Mouse (Mus musculus) layer of hippocampus, postnatal 14 days (tissue): ENCODE data around the gene Grik1. TPM values are rescaled to one million over a fixed set of nuclear protein-coding genes. Genes with fewer than 3 reads are reported as not detected.
A peak's percentile ranks its signal among the peaks of the same experiment; 100 is the strongest.

Experiments
- DNase-seq, 2 experiments: peaks; one replicate each; pipeline ENCODE4 v3.0.0; 2021 to 2022; ENCODE audit warnings: low spot score in 2 of 2, mixed read lengths in 1 of 2
- total RNA-seq, 2 experiments: library from RNA; stranded (reverse); gene quantifications; 2 replicates each; pipeline ENCODE4 v1.2.3; 2021

Gene Grik1
- total RNA-seq, 2 experiments from 2014 or later: 17.3 to 24.3 TPM

GRCm38 (mm10) chr16:88166547-88166946, 123.5 kb downstream of the Grik1 start:
- no peak for DNase-seq

GRCm38 (mm10) chr16:88142574-88142973, 147.5 kb downstream of the Grik1 start:
- DNase-seq: no peak

- no peak for DNase-seq
These were observed 147.9 kb downstream of the Grik1 start for GRCm38 (mm10) chr16:88142136-88142535.

GRCm38 (mm10) chr16:88141594-88141993, 148.5 kb downstream of the Grik1 start:
- no peak for DNase-seq

GRCm38 (mm10) chr16:88138913-88139312, 151.2 kb downstream of the Grik1 start:
- DNase-seq: no peak

- DNase-seq: no peak
These were observed 157.1 kb downstream of the Grik1 start for GRCm38 (mm10) chr16:88132919-88133318.

GRCm38 (mm10) chr16:88131103-88131502, 159.0 kb downstream of the Grik1 start:
- DNase-seq: no peak

- no peak for DNase-seq
These were observed 165.0 kb downstream of the Grik1 start for GRCm38 (mm10) chr16:88125098-88125497.

GRCm38 (mm10) chr16:88112551-88113138, 177.4 kb downstream of the Grik1 start:
- DNase-seq: peak; percentile 13 to 74

GRCm38 (mm10) chr16:88111459-88111858, 178.6 kb downstream of the Grik1 start:
- DNase-seq: no peak

- DNase-seq: peak in 1 of 2 experiments; percentile 53
These were observed 195.8 kb downstream of the Grik1 start for GRCm38 (mm10) chr16:88094206-88094789.

GRCm38 (mm10) chr16:88087280-88087679, 202.8 kb downstream of the Grik1 start:
- no peak for DNase-seq

- peak in 1 of 2 experiments; percentile 8 for DNase-seq
These were observed 215.3 kb downstream of the Grik1 start for GRCm38 (mm10) chr16:88074716-88075115.

GRCm38 (mm10) chr16:88060936-88061335, 229.1 kb downstream of the Grik1 start:
- no peak for DNase-seq

GRCm38 (mm10) chr16:88048121-88048520, 241.9 kb downstream of the Grik1 start:
- DNase-seq: no peak

GRCm38 (mm10) chr16:88044321-88044720, 245.7 kb downstream of the Grik1 start:
- DNase-seq: no peak

GRCm38 (mm10) chr16:88042458-88042857, 247.6 kb downstream of the Grik1 start:
- no peak for DNase-seq

- DNase-seq: no peak
These were observed 251.5 kb downstream of the Grik1 start for GRCm38 (mm10) chr16:88038503-88039091.

- DNase-seq: no peak
These were observed 301.3 kb downstream of the Grik1 start for GRCm38 (mm10) chr16:87988805-87989204.

- no peak for DNase-seq
These were observed 305.7 kb downstream of the Grik1 start for GRCm38 (mm10) chr16:87984201-87984870.

GRCm38 (mm10) chr16:87974076-87974443, 316.0 kb downstream of the Grik1 start:
- DNase-seq: no peak

- no peak for DNase-seq
These were observed 316.5 kb downstream of the Grik1 start for GRCm38 (mm10) chr16:87973394-87974075.
